Mouse (Mus musculus) CH12.LX (cell line): Measurements from ENCODE around the gene Tspan3. TPM values are rescaled to one million over a fixed set of nuclear protein-coding genes. Genes with fewer than 3 reads are reported as not detected.

Source experiments
- DNase-seq: peaks from one replicate; pipeline ENCODE4 v3.0.0-alpha.2; 2013; ENCODE audit errors: extremely low read depth
- H3K27ac ChIP-seq: 2 replicates; pipeline ENCODE4 v1.5.1; 2012; ENCODE audit warnings: low read depth, mild to moderate bottlenecking, control low read depth, moderate library complexity; ENCODE audit not compliant: insufficient read depth
- H3K27me3 ChIP-seq: replicated peaks from 2 replicates; pipeline ENCODE3; 2012; ENCODE audit warnings: inconsistent platforms
- H3K36me3 ChIP-seq, 2 experiments: replicated peaks in 1 of 2; 2 replicates each; pipeline versions ENCODE3 to v1.6.1; 2012; ENCODE audit warnings: inconsistent platforms in 1 of 2, low read length in 1 of 2, mild to moderate bottlenecking in 1 of 2, mixed read lengths in 1 of 2, moderate library complexity in 1 of 2; ENCODE audit not compliant: control insufficient read depth in 1 of 2, insufficient read depth in 1 of 2
- H3K4me1 ChIP-seq, 2 experiments: 2 replicates each; pipeline ENCODE4 v1.6.1; 2012; ENCODE audit warnings: inconsistent platforms in 1 of 2, moderate library complexity in 1 of 2; ENCODE audit not compliant: insufficient read depth in 2 of 2, control insufficient read depth in 1 of 2
- H3K4me2 ChIP-seq: 2 replicates; pipeline ENCODE4 v1.6.1; 2012; ENCODE audit warnings: low read depth, mild to moderate bottlenecking, control low read depth; ENCODE audit not compliant: poor library complexity, insufficient read depth, severe bottlenecking
- H3K4me3 ChIP-seq, 3 experiments: fragments of 150-350 bp in 1 of 3; sonication (generic) in 1 of 3; replicated peaks in 1 of 3; 2 replicates each; pipeline versions ENCODE3 to v1.5.1; 2011 to 2012; ENCODE audit warnings: low read depth in 2 of 3, low read length in 2 of 3, mild to moderate bottlenecking in 2 of 3, moderate library complexity in 2 of 3, control low read depth in 1 of 3, improper control_type of control experiment in 1 of 3, inconsistent platforms in 1 of 3, mixed read lengths in 1 of 3; ENCODE audit not compliant: poor library complexity in 1 of 3
- H3K79me2 ChIP-seq: replicated peaks from 2 replicates; pipeline ENCODE4 v1.6.1; 2012; ENCODE audit warnings: mild to moderate bottlenecking, moderate library complexity; ENCODE audit not compliant: control insufficient read depth, poor library complexity, insufficient read depth, severe bottlenecking; ENCODE audit errors: extremely low read depth
- H3K9ac ChIP-seq: 2 replicates; pipeline ENCODE4 v1.6.1; 2012; ENCODE audit warnings: low read depth, mild to moderate bottlenecking, control low read depth, moderate library complexity; ENCODE audit not compliant: insufficient read depth
- H3K9me3 ChIP-seq: replicated peaks from 2 replicates; pipeline ENCODE3; 2012; ENCODE audit warnings: low read length, inconsistent platforms, mixed read lengths
- BHLHE40 ChIP-seq: IDR thresholded peaks from 2 replicates; pipeline ENCODE4 v1.6.1; 2011; ENCODE audit warnings: mild to moderate bottlenecking, low read depth, low read length, improper control_type of control experiment
- CTCF ChIP-seq, 2 experiments: IDR thresholded peaks in 1 of 2; conservative IDR thresholded peaks in 1 of 2; 2 replicates each; pipeline ENCODE4 v1.5.1; 2011 to 2012; ENCODE audit warnings: low read depth in 2 of 2, low read length in 2 of 2, improper control_type of control experiment in 1 of 2, inconsistent platforms in 1 of 2, mild to moderate bottlenecking in 1 of 2, moderate library complexity in 1 of 2
- E2F4 ChIP-seq: IDR thresholded peaks from 2 replicates; pipeline ENCODE4 v1.6.1; 2011; ENCODE audit warnings: low read depth, low read length, improper control_type of control experiment; ENCODE audit not compliant: insufficient replicate concordance
- ETS1 ChIP-seq: conservative IDR thresholded peaks from 2 replicates; pipeline ENCODE4 v1.6.1; 2012; ENCODE audit warnings: low read depth, mild to moderate bottlenecking, inconsistent platforms, low read length, improper control_type of control experiment, moderate library complexity
- HCFC1 ChIP-seq: IDR thresholded peaks from 2 replicates; pipeline ENCODE4 v1.6.1; 2012; ENCODE audit warnings: low read depth, mild to moderate bottlenecking, inconsistent platforms, low read length, improper control_type of control experiment
- JUN ChIP-seq: IDR thresholded peaks from 2 replicates; pipeline ENCODE4 v1.6.1; 2011; ENCODE audit warnings: low read depth, mild to moderate bottlenecking, low read length, improper control_type of control experiment, moderate library complexity; ENCODE audit not compliant: insufficient read depth
- JUND ChIP-seq: conservative IDR thresholded peaks from 2 replicates; pipeline ENCODE4 v1.6.1; 2011; ENCODE audit warnings: low read depth, low read length, improper control_type of control experiment
- KAT2A ChIP-seq: IDR thresholded peaks from 2 replicates; pipeline ENCODE4 v1.6.1; 2012; ENCODE audit warnings: low read length, improper control_type of control experiment, inconsistent platforms; ENCODE audit not compliant: insufficient replicate concordance
- MAX ChIP-seq: IDR thresholded peaks from 2 replicates; pipeline ENCODE4 v1.6.1; 2011; ENCODE audit warnings: low read length, improper control_type of control experiment
- MEF2A ChIP-seq: IDR thresholded peaks from 2 replicates; pipeline ENCODE4 v1.6.1; 2014; ENCODE audit warnings: low read depth, mild to moderate bottlenecking, inconsistent platforms, low read length, improper control_type of control experiment, borderline replicate concordance
- MXI1 ChIP-seq: IDR thresholded peaks from 2 replicates; pipeline ENCODE4 v1.6.1; 2011; ENCODE audit warnings: mild to moderate bottlenecking, low read depth, low read length, improper control_type of control experiment
- PAX5 ChIP-seq: IDR thresholded peaks from 2 replicates; pipeline ENCODE4 v1.6.1; 2012; ENCODE audit warnings: low read length, inconsistent platforms, mixed read lengths
- POLR2A ChIP-seq: IDR thresholded peaks from 2 replicates; pipeline ENCODE4 v1.6.1; 2011; ENCODE audit warnings: low read depth, mild to moderate bottlenecking, improper control_type of control experiment, low read length
- RAD21 ChIP-seq: IDR thresholded peaks from 2 replicates; pipeline ENCODE4 v1.6.1; 2011; ENCODE audit warnings: low read depth, mild to moderate bottlenecking, low read length, improper control_type of control experiment, moderate library complexity
- RCOR1 ChIP-seq: conservative IDR thresholded peaks from 2 replicates; pipeline ENCODE4 v1.6.1; 2012; ENCODE audit warnings: low read depth, mild to moderate bottlenecking, inconsistent platforms, low read length, improper control_type of control experiment
- SMC3 ChIP-seq: IDR thresholded peaks from 2 replicates; pipeline ENCODE4 v1.6.1; 2011; ENCODE audit warnings: low read depth, low read length, improper control_type of control experiment
- TBP ChIP-seq: conservative IDR thresholded peaks from 2 replicates; pipeline ENCODE4 v1.6.1; 2011; ENCODE audit warnings: low read depth, low read length, improper control_type of control experiment
- TCF12 ChIP-seq: IDR thresholded peaks from 2 replicates; pipeline ENCODE4 v1.6.1; 2014; ENCODE audit warnings: low read depth, mild to moderate bottlenecking, inconsistent platforms, low read length, improper control_type of control experiment
- UBTF ChIP-seq: IDR thresholded peaks from 2 replicates; pipeline ENCODE4 v1.6.1; 2012; ENCODE audit warnings: low read depth, mild to moderate bottlenecking, inconsistent platforms, low read length, improper control_type of control experiment, moderate library complexity
- USF1 ChIP-seq: IDR thresholded peaks from 2 replicates; pipeline ENCODE4 v1.6.1; 2014; ENCODE audit warnings: low read depth, mild to moderate bottlenecking, inconsistent platforms, low read length, improper control_type of control experiment
- USF2 ChIP-seq: conservative IDR thresholded peaks from 2 replicates; pipeline ENCODE4 v1.6.1; 2011; ENCODE audit warnings: low read depth, low read length, improper control_type of control experiment
- ZC3H11A ChIP-seq: IDR thresholded peaks from 2 replicates; pipeline ENCODE4 v1.6.1; 2012; ENCODE audit warnings: low read depth, mild to moderate bottlenecking, inconsistent platforms, low read length, improper control_type of control experiment
- ZNF384 ChIP-seq: IDR thresholded peaks from 2 replicates; pipeline ENCODE4 v1.6.1; 2012; ENCODE audit warnings: low read depth, low read length, improper control_type of control experiment, inconsistent platforms
- dilution Hi-C: fragments of 300-500 bp; cut with MboI; formaldehyde crosslinking; loops from 2 replicates; pipeline ENCODE4 v1.14.3; 2020; ENCODE audit warnings: low sequenced_read_pairs; ENCODE audit not compliant: extremely low pct_unique_long_range_greater_than_20kb, extremely low pct_ligation_motif_present
- in situ Hi-C: fragments of 300-500 bp; cut with MboI; formaldehyde crosslinking; loops from 3 replicates; pipeline ENCODE4 v1.14.3; 2019; ENCODE audit warnings: low sequenced_read_pairs, low pct_ligation_motif_present, low pct_unique_long_range_greater_than_20kb, mixed read lengths
- polyA plus RNA-seq: library from polyadenylated mRNA; unstranded; fragments of >175 nt; gene quantifications from 2 replicates; pipeline ENCODE4 v1.2.1, GENCODE M21; 2012; ENCODE audit warnings: low read depth; ENCODE audit not compliant: insufficient read length
- total RNA-seq, 2 experiments: library from RNA; depleted of rRNA; stranded (reverse); fragments of 300-350 nt in 1 of 2; fragments of >200 nt in 1 of 2; gene quantifications; 2 replicates each; pipeline ENCODE4 v1.2.3; 2012 to 2014

Gene Tspan3
- total and polyA plus RNA-seq, 3 experiments: 34.5 to 85.9 (median 60.4) TPM

- no peak overlapping the region for H3K27ac ChIP-seq
Measured at GRCm38 (mm10) chr9:56141776-56142175, 23.5 kb downstream of the Tspan3 start.

DNA sequence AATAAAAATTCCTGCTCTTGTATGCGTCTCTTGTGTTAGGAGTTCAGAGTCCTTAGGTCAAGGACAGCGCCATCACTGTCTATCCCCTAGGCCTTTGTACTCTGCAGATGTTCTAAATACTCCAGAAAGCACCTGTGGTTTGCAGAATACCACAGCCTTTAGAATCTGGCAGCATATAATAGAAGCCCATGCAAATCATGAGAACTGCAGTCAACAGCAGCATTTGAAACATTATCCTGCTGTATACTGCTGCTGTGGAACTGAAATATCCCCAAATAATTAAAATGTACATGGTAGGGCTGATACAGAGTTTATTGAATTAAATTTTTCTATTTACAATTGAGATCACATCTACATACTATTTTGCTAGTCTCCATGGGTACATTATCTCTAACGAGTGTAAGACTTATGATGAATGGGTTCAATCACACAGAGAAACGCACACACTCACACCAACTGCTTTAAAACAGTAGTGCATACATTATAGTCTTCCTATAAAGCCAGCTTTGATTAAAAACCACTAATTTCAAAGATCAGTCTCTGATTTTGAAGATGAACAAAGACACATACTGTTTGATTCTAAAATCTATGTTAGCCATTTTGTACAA lies 29.6 kb downstream of the Tspan3 start:
- no peak overlapping the region for H3K4me3 ChIP-seq
- H3K79me2 ChIP-seq: no peaks in the 10 kb centered on the region
- H3K27me3 ChIP-seq: no peaks in the 10 kb centered on the region
- dilution Hi-C loops: no loop called here
- TF ChIP-seq TCF12 (0 out of 2 replicates have a peak, but pooled peaks have one; percentile 36), RCOR1 (no peak)
- H3K36me3 ChIP-seq: peaks cover 5 to 50% of the 10 kb centered on the region in 2 experiments
- peak; percentile 61 for DNase-seq
- H3K9ac ChIP-seq: no peak overlapping the region
- peaks cover 38 to 66% of the 10 kb centered on the region in 2 experiments for H3K4me1 ChIP-seq
- no peaks in the 10 kb centered on the region for H3K9me3 ChIP-seq
- H3K27ac ChIP-seq: no peak overlapping the region
- in situ Hi-C loops: no loop called here
- no peak overlapping the region for H3K4me2 ChIP-seq

More at GRCm38 (mm10) chr9:56141776-56142175, 23.5 kb downstream of the Tspan3 start:
- H3K79me2 ChIP-seq: no peaks in the 10 kb centered on the region
- no peak overlapping the region for H3K4me2 ChIP-seq
- H3K4me1 ChIP-seq: peaks cover 3 to 27% of the 10 kb centered on the region in 2 experiments; a peak in 3 of 4 replicates
- TF ChIP-seq BHLHE40 (no peak), POLR2A (no peak), MXI1 (no peak), RAD21 (no peak; the same call in 1 of the 2 replicates), CTCF (conservative IDR thresholded peaks at IDR 0.05 in 1 of 2, IDR thresholded peaks at IDR 0.05 in 1 of 2; ENCODE audit: low read depth in 2 of 2, low read length in 2 of 2) (peak in 1 of 2 experiments; percentile 37; a peak in 2 of 4 replicates), MAX (no peak)
- DNase-seq: no peak
- H3K4me3 ChIP-seq: no peak overlapping the region
- H3K27me3 ChIP-seq: no peaks in the 10 kb centered on the region
- H3K36me3 ChIP-seq: peaks cover 0 to 46% of the 10 kb centered on the region in 2 experiments
- in situ Hi-C loops (no loop called here), dilution Hi-C loops (no loop called here)
- H3K9me3 ChIP-seq: no peaks in the 10 kb centered on the region
- no peak overlapping the region for H3K9ac ChIP-seq

DNA sequence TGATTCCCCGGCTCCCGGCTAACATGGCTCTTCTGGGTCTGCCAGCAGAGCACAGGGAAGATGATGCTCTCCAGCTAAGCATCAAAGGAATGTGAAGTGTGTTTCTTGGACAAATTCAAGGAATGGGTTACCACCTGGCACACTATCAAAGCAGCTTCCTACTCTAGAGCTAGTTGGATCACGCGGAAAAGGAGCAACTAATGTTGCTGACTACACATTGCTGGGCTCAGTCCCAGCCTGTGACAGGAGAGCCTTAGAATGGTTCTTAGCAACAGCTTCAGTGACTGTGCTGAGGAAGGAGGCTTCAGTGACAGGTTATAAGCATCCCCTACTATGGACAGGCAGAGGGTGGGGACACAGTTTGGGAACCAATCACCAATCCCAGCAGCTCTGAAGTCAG lies 30.7 kb downstream of the Tspan3 start:
- dilution Hi-C loops: no loop called here
- H3K27me3 ChIP-seq: no peaks in the 10 kb centered on the region
- DNase-seq: no peak

More for the DNA sequence above, 30.7 kb downstream of the Tspan3 start:
- Histone ChIP-seq H3K4me2 (no peak overlapping the region), H3K27ac (no peak overlapping the region), H3K4me3 (no peak overlapping the region), H3K9me3 (no peaks in the 10 kb centered on the region)
- TF ChIP-seq MEF2A (no peak), ZC3H11A (no peak), MXI1 (no peak), ZNF384 (no peak), JUND (no peak), SMC3 (no peak), KAT2A (no peak), UBTF (no peak), PAX5 (no peak), ETS1 (no peak), HCFC1 (no peak), RAD21 (no peak), MAX (no peak), POLR2A (no peak), E2F4 (no peak), USF2 (no peak), USF1 (no peak), JUN (no peak), TBP (no peak)
- TF ChIP-seq, all 38 proteins: peak for 0
- Histone ChIP-seq H3K36me3 (peaks cover 5 to 58% of the 10 kb centered on the region in 2 experiments), H3K9ac (no peak overlapping the region), H3K4me1 (peaks cover 40 to 77% of the 10 kb centered on the region in 2 experiments), H3K79me2 (no peaks in the 10 kb centered on the region)
- in situ Hi-C loops: no loop called here
